Mouse (Mus musculus): ENCODE results near the gene Arg2. TPM values are rescaled to one million over a fixed set of nuclear protein-coding genes. Genes with fewer than 3 reads are reported as not detected.

Gene Arg2
- 0.45 TPM in 1 of 2 replicates, not detected in the other for polyA plus RNA-seq (2014; fragmentation: Nextera tagmentation; extraction: Ambion mirVana)

DNA sequence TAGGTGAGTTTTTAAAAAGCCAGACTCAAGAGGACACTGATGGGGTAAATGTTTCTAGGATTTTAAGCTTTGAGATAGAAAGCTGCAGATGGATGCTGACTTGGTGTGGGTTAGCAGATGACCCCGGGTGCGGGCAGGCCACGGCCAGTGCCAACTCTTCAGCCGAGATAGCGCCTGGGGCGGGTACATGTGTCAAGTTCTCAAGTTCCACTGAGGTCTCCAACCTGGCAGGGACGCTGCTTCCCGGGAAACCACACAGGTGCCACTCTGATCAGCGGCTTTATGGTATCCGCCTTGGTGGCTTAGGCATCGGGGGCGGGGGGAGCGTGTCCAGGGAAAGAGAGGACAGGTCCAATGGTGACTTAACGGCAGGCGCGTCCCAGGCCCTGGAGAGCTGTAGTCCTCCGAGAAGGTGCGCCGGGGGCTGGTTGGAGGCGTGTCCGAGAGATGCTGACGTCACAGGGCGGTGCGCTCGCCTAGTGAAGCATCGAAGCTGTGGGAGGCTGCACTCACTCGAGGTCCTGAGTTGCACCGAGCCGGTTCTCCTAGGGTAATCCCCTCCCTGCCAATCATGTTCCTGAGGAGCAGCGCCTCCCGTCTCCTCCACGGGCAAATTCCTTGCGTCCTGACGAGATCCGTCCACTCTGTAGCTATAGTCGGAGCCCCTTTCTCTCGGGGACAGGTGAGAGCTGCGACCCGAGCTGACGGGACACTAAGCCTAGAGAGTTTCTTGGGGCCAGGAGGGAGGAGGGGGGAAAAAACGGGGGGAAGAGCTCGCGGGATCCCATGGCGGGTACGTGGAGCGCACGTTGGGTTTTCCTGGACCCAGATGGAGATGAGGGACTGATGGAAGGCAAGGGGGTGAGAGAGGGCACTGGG is at the start of gene Arg2:
Arg2 (plus strand) TSS at position 479 of the 879 bp plus-strand sequence.
- H3K27ac ChIP-seq (ENCODE audit: low read depth, low read length): no peak within 1 kb of the TSS
- DNase-seq (ENCODE audit: low spot score) (peak; percentile 71), ATAC-seq (replicated peaks; ENCODE audit: low FRiP score) (peak; percentile 68)
- WGBS: 2% methylated on average over 47 of the region's 47 CpGs
- no peaks in the 10 kb centered on the region for H3K9me3 ChIP-seq (ENCODE audit: control insufficient read depth, low read length)
- H3K27me3 ChIP-seq (replicated peaks; ENCODE audit: control insufficient read depth, insufficient read depth, low read length): peaks cover 43% of the 10 kb centered on the region
- no peaks in the 10 kb centered on the region for H3K36me3 ChIP-seq (ENCODE audit: control insufficient read depth, insufficient read depth, low read length)
- peak within 1 kb of the TSS; percentile 47 for H3K4me3 ChIP-seq (ENCODE audit: low read depth, low read length)
- H3K4me2 ChIP-seq: peak within 1 kb of the TSS; percentile 73
- H3K4me1 ChIP-seq (replicated peaks; ENCODE audit: control insufficient read depth, insufficient read depth, low read length): peaks cover 9% of the 10 kb centered on the region
- no peak within 1 kb of the TSS; the same call in 1 of the 2 replicates for H3K9ac ChIP-seq (ENCODE audit: low read depth, low read length)

DNA sequence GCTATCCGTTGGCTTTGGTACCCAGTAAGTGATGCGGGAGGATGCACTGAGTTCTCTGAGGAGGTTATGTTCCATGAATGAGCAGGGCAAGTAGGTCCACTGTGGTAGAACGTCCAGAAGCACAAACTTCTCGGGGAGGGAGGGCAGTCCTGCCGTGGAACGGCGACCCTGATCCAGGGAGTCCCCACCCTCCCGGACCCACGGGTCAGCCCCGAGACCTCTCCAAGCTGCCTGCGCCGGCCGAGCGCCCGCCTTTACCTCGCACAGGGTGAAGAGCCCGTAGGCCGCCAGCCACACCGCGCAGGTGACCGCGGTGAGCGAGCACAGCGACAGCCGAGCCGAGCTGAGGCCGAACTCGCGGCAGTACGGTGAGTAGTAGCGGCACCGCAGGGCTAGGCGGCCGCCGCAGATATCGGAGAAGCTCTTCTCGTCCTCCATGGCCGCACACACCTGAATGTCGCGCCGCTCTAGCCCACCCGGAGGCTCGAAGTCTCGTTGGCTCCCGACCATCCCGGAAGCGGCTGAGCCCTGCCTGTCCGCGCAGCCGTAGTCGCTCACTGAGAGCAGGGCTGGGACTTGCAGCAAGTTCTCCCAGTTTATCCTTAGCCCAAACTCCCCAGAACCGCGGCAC is 41.3 kb upstream of the Arg2 start, which contains the start of gene Pigh:
Pigh (minus strand) TSS at position 470 of the 631 bp plus-strand sequence.
- H3K4me2 ChIP-seq: peak within 1 kb of the TSS; percentile 73
- peak within 1 kb of the TSS; percentile 51; the same call in 1 of the 2 replicates for H3K27ac ChIP-seq (ENCODE audit: low read depth, low read length)
- H3K4me3 ChIP-seq (ENCODE audit: low read depth, low read length): peak within 1 kb of the TSS; percentile 92
- no peaks in the 10 kb centered on the region for H3K9me3 ChIP-seq (ENCODE audit: control insufficient read depth, low read length)
- H3K4me1 ChIP-seq (replicated peaks; ENCODE audit: control insufficient read depth, insufficient read depth, low read length): no peaks in the 10 kb centered on the region
- peak; percentile 88 for DNase-seq (ENCODE audit: low spot score)
- no peaks in the 10 kb centered on the region for H3K36me3 ChIP-seq (ENCODE audit: control insufficient read depth, insufficient read depth, low read length)
- peak; percentile 96 for ATAC-seq (replicated peaks; ENCODE audit: low FRiP score)
- H3K27me3 ChIP-seq (replicated peaks; ENCODE audit: control insufficient read depth, insufficient read depth, low read length): no peaks in the 10 kb centered on the region
- peak within 1 kb of the TSS; percentile 90 for H3K9ac ChIP-seq (ENCODE audit: low read depth, low read length)
- WGBS: under 1% methylated on average over 53 of the region's 53 CpGs

DNA sequence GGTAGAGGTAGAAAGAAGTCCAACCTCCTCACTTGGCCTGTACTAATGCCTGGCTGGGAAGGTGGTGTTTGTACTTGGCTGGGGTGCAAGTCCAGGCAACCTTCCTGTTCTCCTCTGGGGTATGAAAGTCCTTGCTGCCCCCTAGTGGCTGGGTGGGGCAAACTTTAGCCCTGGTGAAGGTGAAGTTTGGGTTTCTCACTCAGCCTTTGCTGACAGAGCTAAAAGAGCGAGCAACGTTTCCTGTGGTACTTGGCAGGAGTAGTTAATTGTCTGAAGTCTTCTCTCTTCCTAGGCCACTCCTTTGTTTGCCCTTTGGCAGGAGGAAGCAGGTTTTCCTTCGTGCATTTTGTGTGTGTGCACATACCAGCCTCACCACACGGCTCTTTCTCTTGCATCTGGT is 38.0 kb upstream of the Arg2 start:
- no peaks in the 10 kb centered on the region for H3K27me3 ChIP-seq (replicated peaks; ENCODE audit: control insufficient read depth, insufficient read depth, low read length)
- no peak overlapping the region for H3K27ac ChIP-seq (ENCODE audit: low read depth, low read length)
- H3K36me3 ChIP-seq (ENCODE audit: control insufficient read depth, insufficient read depth, low read length): no peaks in the 10 kb centered on the region
- peak; percentile 38 for DNase-seq (ENCODE audit: low spot score)
- WGBS: 36% methylated on average over 4 of the region's 4 CpGs
- H3K4me1 ChIP-seq (replicated peaks; ENCODE audit: control insufficient read depth, insufficient read depth, low read length): no peaks in the 10 kb centered on the region
- no peaks in the 10 kb centered on the region for H3K9me3 ChIP-seq (ENCODE audit: control insufficient read depth, low read length)
- H3K9ac ChIP-seq (ENCODE audit: low read depth, low read length): no peak overlapping the region
- no peak overlapping the region for H3K4me3 ChIP-seq (ENCODE audit: low read depth, low read length)
- no peak for ATAC-seq (replicated peaks; ENCODE audit: low FRiP score)
- H3K4me2 ChIP-seq: no peak overlapping the region

DNA sequence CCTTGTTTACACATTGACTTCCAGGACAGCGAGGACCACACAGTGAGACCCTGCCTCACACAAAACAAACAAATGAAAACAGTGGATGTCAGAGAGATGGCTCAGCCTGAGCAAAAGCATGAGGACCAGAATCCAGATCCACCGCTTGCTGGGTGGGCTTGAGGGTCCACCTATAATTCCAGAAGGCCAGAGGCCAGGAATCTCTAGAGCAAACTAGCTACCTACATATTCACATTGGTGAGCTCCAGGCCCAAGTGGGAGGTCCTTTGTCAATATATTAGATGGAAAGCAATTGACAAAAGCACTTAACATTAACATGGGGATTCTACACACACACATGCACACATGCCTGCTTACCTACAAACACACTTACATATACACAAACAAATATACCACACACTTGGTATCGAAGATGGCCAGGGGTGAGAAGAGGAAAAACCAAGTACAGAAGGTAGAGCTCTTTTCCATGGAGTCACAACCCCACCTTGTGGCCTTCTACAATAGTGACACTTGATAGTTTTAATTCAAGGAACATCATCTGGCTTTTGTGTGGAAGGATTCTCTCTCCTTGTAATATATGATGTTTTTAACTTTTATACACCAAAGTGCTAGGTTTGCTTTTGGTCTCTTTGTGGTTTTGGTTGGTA is 33.3 kb upstream of the Arg2 start:
- Histone ChIP-seq H3K9ac (ENCODE audit: low read depth, low read length) (no peak overlapping the region), H3K4me1 (replicated peaks; ENCODE audit: control insufficient read depth, insufficient read depth, low read length) (no peaks in the 10 kb centered on the region), H3K9me3 (ENCODE audit: control insufficient read depth, low read length) (no peaks in the 10 kb centered on the region), H3K27me3 (replicated peaks; ENCODE audit: control insufficient read depth, insufficient read depth, low read length) (0 out of 2 replicates have a peak, but pooled peaks cover 2% of the 10 kb centered on the region), H3K27ac (ENCODE audit: low read depth, low read length) (no peak overlapping the region), H3K4me2 (no peak overlapping the region), H3K36me3 (ENCODE audit: control insufficient read depth, insufficient read depth, low read length) (no peaks in the 10 kb centered on the region), H3K4me3 (ENCODE audit: low read depth, low read length) (no peak overlapping the region)
- WGBS: 60% methylated on average over 3 of the region's 3 CpGs
- ATAC-seq (replicated peaks; ENCODE audit: low FRiP score) (no peak), DNase-seq (ENCODE audit: low spot score) (no peak)

DNA sequence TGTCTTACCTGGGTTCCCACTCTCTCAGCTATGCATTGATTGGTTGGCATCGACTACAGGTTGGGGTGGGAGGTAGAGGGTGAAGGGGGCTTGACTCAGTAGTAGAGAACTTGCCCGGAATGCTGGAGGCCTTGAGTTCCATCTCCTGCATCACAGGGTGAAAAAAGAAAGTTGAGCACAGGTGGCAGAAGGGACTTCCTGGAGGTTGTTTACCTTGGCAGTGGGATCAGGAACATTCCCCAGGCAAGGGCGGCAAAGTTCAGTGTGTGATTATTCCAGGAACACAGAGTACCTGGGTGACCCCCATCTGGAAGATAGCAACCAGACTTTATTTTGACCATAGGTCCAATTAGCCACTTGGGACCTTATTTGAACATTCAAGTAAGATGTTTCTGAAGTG is 26.8 kb upstream of the Arg2 start:
- H3K9ac ChIP-seq (ENCODE audit: low read depth, low read length): no peak overlapping the region
- no peak overlapping the region for H3K4me2 ChIP-seq
- no peak overlapping the region for H3K4me3 ChIP-seq (ENCODE audit: low read depth, low read length)
- no peak overlapping the region for H3K27ac ChIP-seq (ENCODE audit: low read depth, low read length)
- no peak for ATAC-seq (replicated peaks; ENCODE audit: low FRiP score)
- H3K9me3 ChIP-seq (ENCODE audit: control insufficient read depth, low read length): no peaks in the 10 kb centered on the region
- WGBS: 75% methylated on average over 3 of the region's 3 CpGs
- 0 out of 2 replicates have a peak, but pooled peaks cover 2% of the 10 kb centered on the region for H3K27me3 ChIP-seq (replicated peaks; ENCODE audit: control insufficient read depth, insufficient read depth, low read length)
- no peaks in the 10 kb centered on the region for H3K4me1 ChIP-seq (replicated peaks; ENCODE audit: control insufficient read depth, insufficient read depth, low read length)
- H3K36me3 ChIP-seq (ENCODE audit: control insufficient read depth, insufficient read depth, low read length): no peaks in the 10 kb centered on the region
- no peak for DNase-seq (ENCODE audit: low spot score)

DNA sequence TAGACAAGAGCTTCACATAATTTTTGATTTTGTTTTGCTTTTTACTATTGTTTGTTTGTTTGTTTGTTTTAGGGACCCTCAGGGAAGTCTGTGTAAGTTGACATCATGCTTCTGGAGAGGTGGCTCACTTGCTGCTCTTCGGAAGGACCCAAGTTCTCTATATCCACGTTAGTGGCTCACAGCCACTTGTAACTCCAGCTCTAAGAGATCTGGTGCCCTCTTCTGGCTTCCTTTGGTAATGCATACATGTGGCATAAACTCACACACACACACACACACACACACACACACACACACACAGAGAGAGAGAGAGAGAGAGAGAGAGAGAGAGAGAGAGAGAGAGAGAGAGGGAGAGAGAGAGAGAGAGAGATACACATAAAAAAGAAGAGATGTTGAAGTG is 26.0 kb upstream of the Arg2 start:
- Histone ChIP-seq H3K27me3 (replicated peaks; ENCODE audit: control insufficient read depth, insufficient read depth, low read length) (0 out of 2 replicates have a peak, but pooled peaks cover 2% of the 10 kb centered on the region), H3K4me3 (ENCODE audit: low read depth, low read length) (no peak overlapping the region), H3K27ac (ENCODE audit: low read depth, low read length) (no peak overlapping the region), H3K4me2 (no peak overlapping the region), H3K9ac (ENCODE audit: low read depth, low read length) (no peak overlapping the region), H3K9me3 (ENCODE audit: control insufficient read depth, low read length) (no peaks in the 10 kb centered on the region), H3K4me1 (replicated peaks; ENCODE audit: control insufficient read depth, insufficient read depth, low read length) (no peaks in the 10 kb centered on the region), H3K36me3 (ENCODE audit: control insufficient read depth, insufficient read depth, low read length) (no peaks in the 10 kb centered on the region)
- ATAC-seq (replicated peaks; ENCODE audit: low FRiP score): no peak
- 70% methylated on average over 2 of the region's 2 CpGs for WGBS
- no peak for DNase-seq (ENCODE audit: low spot score)

DNA sequence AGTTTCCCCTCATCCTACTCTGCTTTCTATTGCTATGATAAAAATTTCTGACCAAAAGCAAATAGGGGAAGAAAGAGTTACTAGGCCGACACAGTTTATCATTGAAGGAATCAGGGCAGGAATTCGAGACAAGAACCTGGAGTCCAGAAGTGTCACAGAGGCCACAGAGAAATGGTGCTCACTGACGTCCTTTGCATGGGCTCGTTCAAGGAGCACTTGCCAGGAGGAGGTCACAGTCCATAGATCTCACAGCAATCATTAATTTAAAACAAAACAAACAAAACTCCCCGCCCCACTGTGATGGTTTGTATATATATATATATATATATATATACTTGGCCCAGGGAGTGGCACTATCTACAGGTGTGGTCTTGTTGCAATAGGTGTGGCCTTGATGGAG is 25.3 kb upstream of the Arg2 start:
- Histone ChIP-seq H3K36me3 (ENCODE audit: control insufficient read depth, insufficient read depth, low read length) (no peaks in the 10 kb centered on the region), H3K4me3 (ENCODE audit: low read depth, low read length) (no peak overlapping the region), H3K9ac (ENCODE audit: low read depth, low read length) (no peak overlapping the region), H3K4me1 (replicated peaks; ENCODE audit: control insufficient read depth, insufficient read depth, low read length) (no peaks in the 10 kb centered on the region), H3K27me3 (replicated peaks; ENCODE audit: control insufficient read depth, insufficient read depth, low read length) (no peaks in the 10 kb centered on the region), H3K27ac (ENCODE audit: low read depth, low read length) (no peak overlapping the region), H3K9me3 (ENCODE audit: control insufficient read depth, low read length) (no peaks in the 10 kb centered on the region), H3K4me2 (no peak overlapping the region)
- DNase-seq (ENCODE audit: low spot score): no peak
- 75% methylated on average over 5 of the region's 5 CpGs for WGBS
- ATAC-seq (replicated peaks; ENCODE audit: low FRiP score): no peak

DNA sequence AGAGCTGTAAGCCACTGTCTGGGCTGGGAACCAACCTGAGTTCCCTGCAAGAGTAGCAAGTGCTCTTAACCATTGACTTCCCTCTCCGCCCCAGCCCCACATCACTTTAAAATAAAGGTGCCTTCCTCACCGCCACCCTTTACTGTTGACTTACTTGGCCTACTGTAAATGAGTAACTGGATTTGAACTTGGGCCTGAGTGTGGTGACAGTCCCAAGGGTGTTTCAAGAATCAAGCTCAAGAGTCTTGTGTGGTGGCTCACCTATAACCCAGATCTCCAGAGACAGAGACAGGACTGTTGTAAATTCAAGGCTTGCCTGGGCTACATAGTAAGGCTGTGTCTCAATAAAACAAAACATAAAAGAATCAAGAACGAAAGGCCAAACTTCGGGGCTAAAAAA is 11.6 kb upstream of the Arg2 start:
- Histone ChIP-seq H3K36me3 (ENCODE audit: control insufficient read depth, insufficient read depth, low read length) (no peaks in the 10 kb centered on the region), H3K9ac (ENCODE audit: low read depth, low read length) (no peak overlapping the region), H3K4me2 (no peak overlapping the region), H3K4me1 (replicated peaks; ENCODE audit: control insufficient read depth, insufficient read depth, low read length) (no peaks in the 10 kb centered on the region), H3K27me3 (replicated peaks; ENCODE audit: control insufficient read depth, insufficient read depth, low read length) (no peaks in the 10 kb centered on the region), H3K4me3 (ENCODE audit: low read depth, low read length) (no peak overlapping the region), H3K27ac (ENCODE audit: low read depth, low read length) (no peak overlapping the region), H3K9me3 (ENCODE audit: control insufficient read depth, low read length) (no peaks in the 10 kb centered on the region)
- 83% methylated on average over 4 of the region's 4 CpGs for WGBS
- ATAC-seq (replicated peaks; ENCODE audit: low FRiP score): no peak
- no peak for DNase-seq (ENCODE audit: low spot score)

All from liver, embryonic 11.5 days (tissue).